Mouse (Mus musculus) kidney, adult 2 months (tissue): Measurements from ENCODE around the gene Aen. TPM values are rescaled to one million over a fixed set of nuclear protein-coding genes. Genes with fewer than 3 reads are reported as not detected.

Experiments
- DNase-seq: peaks from one replicate; pipeline ENCODE4 v3.0.0; 2021
- H3K27ac ChIP-seq: fragments of 200-500 bp; 2 replicates; pipeline ENCODE4 v1.5.1; 2012; ENCODE audit warnings: low read depth, low read length, control low read depth, inconsistent platforms; ENCODE audit not compliant: insufficient read depth
- H3K27me3 ChIP-seq: fragments of 200-500 bp; replicated peaks from 2 replicates; pipeline ENCODE4 v1.6.1; 2012; ENCODE audit warnings: mild to moderate bottlenecking, moderate library complexity, low read length, inconsistent platforms; ENCODE audit not compliant: control insufficient read depth, insufficient read depth
- H3K36me3 ChIP-seq: fragments of 200-500 bp; 2 replicates; pipeline ENCODE4 v1.6.1; 2012; ENCODE audit warnings: mild to moderate bottlenecking, moderate library complexity, low read length, inconsistent platforms; ENCODE audit not compliant: control insufficient read depth, insufficient read depth
- H3K4me1 ChIP-seq: fragments of 200-500 bp; 2 replicates; pipeline ENCODE4 v1.6.1; 2011; ENCODE audit warnings: low read length; ENCODE audit not compliant: control insufficient read depth, insufficient read depth
- H3K4me3 ChIP-seq: fragments of 200-500 bp; 2 replicates; pipeline ENCODE4 v1.5.1; 2011; ENCODE audit warnings: mild to moderate bottlenecking, low read depth, low read length, control low read depth; ENCODE audit not compliant: insufficient read depth
- CTCF ChIP-seq: fragments of 200-500 bp; conservative IDR thresholded peaks from 2 replicates; pipeline ENCODE4 v1.5.1; 2011; ENCODE audit warnings: low read depth, mild to moderate bottlenecking, control low read depth, low read length, moderate library complexity, mixed read lengths; ENCODE audit not compliant: insufficient read depth, insufficient read length
- POLR2A ChIP-seq: fragments of 200-500 bp; IDR thresholded peaks from one replicate; pipeline ENCODE4 v1.6.1; 2011; ENCODE audit warnings: low read depth, low read length, control low read depth
- WGBS: fragments of 180-500 bp; shearing (Covaris S2); methylation state at CpG from one replicate; pipeline ENCODE4 v1.1.7; 2018; 5-methylcytosine and 5-hydroxymethylcytosine counted together
- polyA plus RNA-seq: library from polyadenylated mRNA; depleted of rRNA; stranded (reverse); fragments of >200 nt; gene quantifications from 2 replicates; pipeline ENCODE4 v1.2.3, GENCODE M21; 2012; rRNA removed

The Aen gene
- polyA plus RNA-seq, 1 experiment = 20.7 TPM

DNA sequence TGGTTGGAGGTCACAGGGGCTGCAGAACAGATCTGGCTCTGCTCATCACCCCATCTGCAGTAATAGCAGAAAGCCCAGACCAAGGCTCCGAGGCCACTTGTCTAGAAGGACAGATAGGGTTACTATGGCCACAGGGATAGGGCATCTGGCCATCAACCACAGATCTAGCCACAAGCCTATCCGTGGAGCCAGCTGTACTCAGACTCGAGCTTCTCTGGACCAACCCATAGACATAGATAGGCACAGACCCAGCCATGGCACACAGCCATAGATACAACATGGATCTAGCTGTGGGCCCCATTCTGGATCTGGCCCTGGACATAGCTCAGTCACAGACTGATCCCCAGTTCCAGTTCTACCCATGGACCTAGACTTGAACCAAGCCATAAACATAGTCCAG is 45.3 kb downstream of the Aen start:
- Histone ChIP-seq H3K27ac (no peak overlapping the region), H3K36me3 (no peaks in the 10 kb centered on the region), H3K27me3 (no peaks in the 10 kb centered on the region), H3K4me3 (no peak overlapping the region), H3K4me1 (no peaks in the 10 kb centered on the region)
- no peak for TF ChIP-seq POLR2A
- no peak for TF ChIP-seq CTCF
- 96% methylated on average over 3 of the region's 3 CpGs for WGBS
- no peak for DNase-seq

DNA sequence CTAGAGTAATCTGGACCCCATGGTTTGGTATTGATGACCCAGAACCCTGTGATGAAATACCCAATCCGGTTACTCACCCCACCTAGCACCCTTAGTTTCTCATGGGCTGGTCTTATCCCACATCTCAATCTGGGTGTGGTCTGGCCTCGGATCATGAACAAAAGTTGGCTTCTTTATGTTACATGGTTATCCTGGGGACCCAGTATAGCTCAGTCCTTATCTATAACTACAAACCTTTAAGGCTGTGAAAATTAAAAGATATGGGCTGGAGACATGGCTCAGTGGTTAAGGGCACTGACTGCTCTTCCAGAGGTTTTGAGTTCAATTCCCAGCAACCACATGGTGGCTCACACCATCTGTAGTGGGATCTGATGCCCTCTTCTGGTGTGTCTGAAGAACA is 46.9 kb downstream of the Aen start:
- Histone ChIP-seq H3K4me1 (no peaks in the 10 kb centered on the region), H3K27me3 (no peaks in the 10 kb centered on the region), H3K36me3 (no peaks in the 10 kb centered on the region), H3K27ac (no peak overlapping the region), H3K4me3 (no peak overlapping the region)
- no peak for DNase-seq
- 93% methylated on average over 2 of the region's 2 CpGs for WGBS
- TF ChIP-seq CTCF (no peak), POLR2A (no peak)

DNA sequence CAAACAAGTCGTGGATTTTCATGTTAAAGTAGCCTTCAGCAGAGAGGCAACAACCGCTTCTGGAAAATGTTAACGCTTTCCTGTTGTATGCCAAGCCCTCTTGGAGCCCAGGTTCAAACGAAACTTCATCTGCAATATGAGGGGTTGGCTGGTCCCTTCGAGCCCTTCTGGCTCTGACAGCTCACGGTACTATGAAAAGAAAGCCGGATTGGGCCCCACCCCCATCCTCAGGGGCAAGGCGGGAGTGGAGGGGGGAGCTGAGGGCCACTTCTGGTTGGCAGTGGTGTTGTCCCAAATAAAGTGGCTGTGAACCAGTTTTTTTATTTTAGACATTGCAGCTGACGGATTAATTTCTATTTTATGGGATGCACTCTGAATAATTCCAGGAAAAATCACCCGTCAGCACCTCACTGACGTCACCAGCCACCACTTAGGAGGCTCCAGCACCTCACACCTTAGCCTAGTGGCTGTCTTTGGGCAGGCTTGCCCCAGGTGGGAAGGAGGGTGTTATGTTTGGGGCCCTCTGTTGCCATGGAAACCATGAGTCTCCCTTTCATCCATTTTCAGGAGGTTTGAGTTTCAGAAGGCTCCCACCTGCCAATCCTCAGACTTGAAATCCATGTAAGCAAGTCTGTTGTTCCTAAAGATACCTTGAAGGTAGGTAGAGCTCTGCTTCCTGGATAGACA is 58.4 kb downstream of the Aen start:
- H3K4me1 ChIP-seq = no peaks in the 10 kb centered on the region
- H3K4me3 ChIP-seq = no peak overlapping the region
- 29% methylated on average over 11 of the region's 11 CpGs for WGBS
- H3K36me3 ChIP-seq = no peaks in the 10 kb centered on the region
- H3K27ac ChIP-seq = no peak overlapping the region
- TF ChIP-seq CTCF = no peak
- no peak for TF ChIP-seq POLR2A
- no peaks in the 10 kb centered on the region for H3K27me3 ChIP-seq
- no peak for DNase-seq

DNA sequence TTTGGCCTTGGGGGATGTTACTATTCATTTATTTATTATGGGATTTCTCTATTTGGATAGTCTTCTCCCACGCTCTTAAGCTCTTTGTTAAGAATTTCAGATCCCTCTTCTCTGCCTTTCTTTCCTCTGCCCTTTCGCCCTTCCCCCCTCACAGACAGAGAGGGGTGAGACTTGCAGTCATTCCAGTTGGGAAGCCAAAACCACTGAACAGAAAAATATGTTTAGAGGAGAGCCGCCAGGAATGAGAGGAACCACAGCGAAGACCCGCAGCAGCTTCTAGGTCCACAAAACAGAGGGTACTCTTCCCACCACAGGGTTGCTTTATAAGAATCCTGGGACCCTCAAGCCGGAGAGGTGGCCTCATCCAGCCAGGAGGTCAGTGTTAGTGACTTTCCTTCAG is 59.0 kb downstream of the Aen start:
- TF ChIP-seq POLR2A (no peak), CTCF (no peak)
- Histone ChIP-seq H3K36me3 (no peaks in the 10 kb centered on the region), H3K4me1 (no peaks in the 10 kb centered on the region), H3K27ac (no peak overlapping the region), H3K27me3 (no peaks in the 10 kb centered on the region), H3K4me3 (no peak overlapping the region)
- DNase-seq = no peak
- WGBS = 72% methylated on average over 6 of the region's 6 CpGs

DNA sequence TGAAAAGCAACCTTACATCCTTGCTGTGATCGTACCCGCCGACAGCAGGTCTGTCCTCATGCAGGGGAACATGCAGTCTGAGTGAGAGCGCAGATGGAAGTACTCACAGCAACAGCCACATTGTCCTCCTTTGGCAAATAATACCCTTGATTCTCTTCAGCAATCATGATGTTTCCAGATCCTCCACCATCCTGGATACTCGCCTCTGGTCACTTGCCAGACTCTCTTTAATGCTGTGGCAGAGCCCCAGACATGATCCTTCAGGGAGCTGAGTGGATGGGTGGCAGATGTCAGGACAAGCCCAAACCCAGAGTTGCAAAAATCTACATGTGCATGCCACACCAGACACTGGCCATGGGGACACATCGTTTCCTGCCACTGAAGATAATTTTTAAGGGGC is 59.4 kb downstream of the Aen start:
- no peaks in the 10 kb centered on the region for H3K4me1 ChIP-seq
- H3K27ac ChIP-seq = no peak overlapping the region
- TF ChIP-seq POLR2A (no peak), CTCF (no peak)
- no peak for DNase-seq
- 82% methylated on average over 6 of the region's 6 CpGs for WGBS
- H3K36me3 ChIP-seq = no peaks in the 10 kb centered on the region
- no peaks in the 10 kb centered on the region for H3K27me3 ChIP-seq
- no peak overlapping the region for H3K4me3 ChIP-seq

DNA sequence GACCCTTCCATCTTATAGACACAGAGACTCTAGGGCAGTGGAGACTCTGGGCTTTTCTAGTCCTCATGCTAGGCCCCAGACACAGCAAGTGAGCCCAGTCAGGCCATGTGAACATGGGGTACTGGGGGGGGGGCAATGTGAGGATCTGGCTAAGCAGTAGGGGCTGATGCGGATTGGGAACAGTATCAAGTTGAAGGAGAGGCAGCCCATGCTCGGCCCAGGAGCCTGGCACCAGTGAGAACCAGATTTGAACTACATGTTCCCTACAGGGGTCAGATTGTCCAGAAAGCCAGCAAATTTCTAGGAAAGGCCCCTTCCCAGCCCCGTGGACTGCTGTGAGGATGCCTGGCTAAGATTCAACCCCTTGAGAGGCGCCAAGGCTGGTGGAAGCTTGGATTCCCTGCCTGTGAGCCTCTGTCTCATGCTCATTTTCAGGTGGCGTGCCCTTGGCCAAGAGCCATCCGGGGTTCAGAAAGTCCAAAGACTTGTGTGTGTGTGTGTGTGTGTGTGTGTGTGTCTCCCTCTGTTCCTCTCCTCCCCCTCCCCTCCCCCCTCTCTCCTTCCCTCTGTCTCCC is 62.9 kb downstream of the Aen start:
- H3K27ac ChIP-seq = no peak overlapping the region
- peak; percentile 71 for DNase-seq
- 52% methylated on average over 6 of the region's 6 CpGs for WGBS
- H3K36me3 ChIP-seq = no peaks in the 10 kb centered on the region
- H3K27me3 ChIP-seq = no peaks in the 10 kb centered on the region
- H3K4me3 ChIP-seq = no peak overlapping the region
- no peaks in the 10 kb centered on the region for H3K4me1 ChIP-seq
- no peak for TF ChIP-seq POLR2A
- TF ChIP-seq CTCF = no peak

Other genes starting within 250 kb of the Aen start
- 9.0 and 9.7 TPM in 2 replicates for gene Ntrk3, start 157.8 kb upstream of the Aen start, polyA plus RNA-seq
- gene Mrps11, start 112.7 kb upstream of the Aen start, polyA plus RNA-seq = 60.6 and 69.4 TPM in 2 replicates
- 33.7 and 36.5 TPM in 2 replicates for gene Mrpl46, start 112.3 kb upstream of the Aen start, polyA plus RNA-seq
- gene Det1, start 48.6 kb upstream of the Aen start, polyA plus RNA-seq = 10.6 and 11.2 TPM in 2 replicates
- 10.9 and 12.5 TPM in 2 replicates for gene Isg20, start 17.6 kb downstream of the Aen start, polyA plus RNA-seq
- not detected in 2 replicates for gene Acan, start 157.6 kb downstream of the Aen start, polyA plus RNA-seq
- gene Hapln3, start 235.2 kb downstream of the Aen start, polyA plus RNA-seq = 1.6 and 3.1 TPM in 2 replicates